Comparison of ENCODE assay signal across 10 mouse cellular contexts in the genomic region with DNA sequence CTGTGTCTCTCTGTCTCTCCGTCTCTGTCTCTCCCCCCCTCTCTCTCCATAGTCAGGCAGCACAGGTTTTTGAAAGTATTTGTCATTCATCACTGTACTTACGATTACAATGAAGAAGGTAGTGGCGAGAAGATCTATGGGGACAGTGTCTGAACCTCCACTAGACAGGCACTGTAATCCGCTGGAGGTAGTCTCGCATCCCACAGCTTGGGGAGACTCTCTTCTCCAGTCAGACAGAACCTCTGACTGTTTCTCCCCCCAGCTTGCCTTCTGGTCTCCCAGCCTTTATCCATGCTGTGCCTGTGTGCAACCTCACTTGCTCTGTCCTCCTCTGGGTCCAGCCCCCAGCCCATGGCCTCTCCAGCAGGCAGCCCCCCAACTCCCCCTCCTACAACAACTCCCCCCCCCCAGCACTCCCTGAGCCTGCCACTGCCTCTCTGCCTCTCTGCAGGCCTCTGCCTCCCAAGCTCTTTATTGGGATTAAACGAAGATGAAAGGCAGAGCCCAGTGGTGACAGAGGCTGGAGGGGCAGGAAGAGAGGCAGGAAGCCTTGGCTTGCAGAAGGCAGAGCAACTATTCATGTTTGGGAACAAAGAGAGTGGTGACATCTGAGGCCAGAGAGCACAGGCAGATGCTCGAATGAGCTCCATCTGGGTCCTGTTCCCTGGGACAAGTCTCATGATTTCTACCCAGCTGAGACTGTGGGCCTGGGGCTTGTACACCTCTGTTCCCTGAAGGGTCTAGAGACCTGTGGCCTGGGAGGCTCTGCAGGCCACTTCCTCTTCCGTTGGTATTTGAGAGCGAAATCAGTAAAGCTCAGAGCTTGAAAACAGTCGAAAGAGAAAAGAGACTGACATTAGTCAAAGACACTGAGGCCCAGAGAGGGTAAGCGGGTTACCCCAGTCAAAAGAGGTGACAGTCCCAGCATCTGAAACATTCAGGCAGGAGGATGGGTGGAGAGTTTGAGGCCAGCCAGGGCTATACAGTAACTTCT. TPM values are rescaled to one million over a fixed set of nuclear protein-coding genes. Genes with fewer than 3 reads are reported as not detected.
DNase-seq lines count a peak whose midpoint lies in the region; ATAC-seq lines count a peak whose summit lies in the region.
"Had no signal": no experiment of that assay in that cellular context is flagged by ENCODE, and none has a peak within 500 bp of the region (broad histone marks: within the 10 kb centered on the region; RNA-seq: fewer than 3 reads in every experiment).

No protein-coding gene starts in this region.

- no peaks in the 10 kb centered on the region for H3K9me3 ChIP-seq in hindbrain, embryonic 14.5 days (ENCODE audit: control insufficient read depth, low read length)
- H3K9me3 ChIP-seq in midbrain, embryonic 16.5 days (replicated peaks; ENCODE audit: control insufficient read depth, low read length, poor library complexity, severe bottlenecking): no peaks in the 10 kb centered on the region

- peaks cover 14% of the 10 kb centered on the region; the same call in 1 of the 2 replicates for H3K27me3 ChIP-seq in hindbrain, embryonic 14.5 days (ENCODE audit: control insufficient read depth, insufficient read depth, low read length)
- no peaks in the 10 kb centered on the region; the same call in 1 of the 2 replicates for H3K27me3 ChIP-seq in midbrain, embryonic 16.5 days (ENCODE audit: control insufficient read depth, insufficient read depth, low read depth, low read length)

- DNase-seq in kidney, postnatal 10 days: peak; percentile 30
- DNase-seq in kidney, adult 11 months: no peak
- DNase-seq in embryo, embryonic 11 days: peak; percentile 64
- DNase-seq in hindbrain, embryonic 14.5 days (ENCODE audit: low spot score): no peak
- DNase-seq in layer of hippocampus, adult 18-20 months (ENCODE audit: low spot score in 2 of 2): no peak
- no peak for DNase-seq in yolk sac, embryonic 10.5 days (ENCODE audit: low spot score)
- DNase-seq in frontal cortex, postnatal 14 days (ENCODE audit: low spot score in 2 of 2): no peak
- DNase-seq: layer of hippocampus, adult 9-11 months had no signal

- H3K36me3 ChIP-seq in hindbrain, embryonic 14.5 days (replicated peaks; ENCODE audit: control insufficient read depth, insufficient read depth): no peaks in the 10 kb centered on the region
- H3K36me3 ChIP-seq in midbrain, embryonic 16.5 days (ENCODE audit: control insufficient read depth, insufficient read depth, low read length): no peaks in the 10 kb centered on the region

- 28% methylated on average over 11 of the region's 11 CpGs for WGBS in hindbrain, embryonic 14.5 days
- 18% methylated on average over 11 of the region's 11 CpGs for WGBS in midbrain, embryonic 16.5 days

- ATAC-seq in hindbrain, embryonic 14.5 days (ENCODE audit: low FRiP score): no peak
- no peak for ATAC-seq in midbrain, embryonic 16.5 days

- H3K27ac ChIP-seq in hindbrain, embryonic 14.5 days: peak overlapping the region; percentile 29
- H3K27ac ChIP-seq in midbrain, embryonic 16.5 days (ENCODE audit: low read length): peak overlapping the region; percentile 62

- H3K4me2 ChIP-seq in hindbrain, embryonic 14.5 days (replicated peaks): no peak overlapping the region
- no peak overlapping the region for H3K4me2 ChIP-seq in midbrain, embryonic 16.5 days (ENCODE audit: low read length)

- H3K9ac ChIP-seq in hindbrain, embryonic 14.5 days: peak overlapping the region; percentile 24; the same call in 1 of the 2 replicates
- 0 out of 2 replicates have a peak overlapping the region, but pooled peaks have one; percentile 35 for H3K9ac ChIP-seq in midbrain, embryonic 16.5 days (ENCODE audit: low read depth, low read length)

- peaks cover 53% of the 10 kb centered on the region for H3K4me1 ChIP-seq in hindbrain, embryonic 14.5 days (replicated peaks; ENCODE audit: control insufficient read depth, insufficient read depth, low read length)
- H3K4me1 ChIP-seq in midbrain, embryonic 16.5 days (ENCODE audit: control insufficient read depth, insufficient read depth, low read length): peaks cover 45% of the 10 kb centered on the region

- H3K4me3 ChIP-seq in hindbrain, embryonic 14.5 days (replicated peaks; ENCODE audit: low read length): no peak overlapping the region
- no peak overlapping the region for H3K4me3 ChIP-seq in midbrain, embryonic 16.5 days (ENCODE audit: low read depth, low read length)
- H3K4me3 ChIP-seq: erythroblast, embryonic 14.5 days had no signal

RNA-seq across cellular contexts. Expression of a gene that starts 3.1 kb away (rescaled TPM):
- 1.9 and 2.1 TPM in 2 replicates for polyA plus RNA-seq in hindbrain, embryonic 14.5 days (2014; fragmentation: Nextera tagmentation; extraction: Ambion mirVana)
- polyA plus RNA-seq in midbrain, embryonic 16.5 days (2015; fragmentation: Nextera tagmentation; extraction: Ambion mirVana): 2.6 and 3.0 TPM in 2 replicates
- total RNA-seq in layer of hippocampus, adult 18-20 months (2021): 1 to 10 TPM; 2.2 to 2.3 TPM

RNA-seq across cellular contexts. Expression of a gene that starts 42.4 kb away (rescaled TPM):
- polyA plus RNA-seq in hindbrain, embryonic 14.5 days (2014; fragmentation: Nextera tagmentation; extraction: Ambion mirVana): 14.0 TPM in 2 replicates
- 13.0 and 13.6 TPM in 2 replicates for polyA plus RNA-seq in midbrain, embryonic 16.5 days (2015; fragmentation: Nextera tagmentation; extraction: Ambion mirVana)
- total RNA-seq in layer of hippocampus, adult 18-20 months (2021): 100 to 1,000 TPM; 238 to 241 TPM

RNA-seq across cellular contexts. Expression of a gene that starts 59.3 kb away (rescaled TPM):
- 31.4 and 34.8 TPM in 2 replicates for polyA plus RNA-seq in hindbrain, embryonic 14.5 days (2014; fragmentation: Nextera tagmentation; extraction: Ambion mirVana)
- polyA plus RNA-seq in midbrain, embryonic 16.5 days (2015; fragmentation: Nextera tagmentation; extraction: Ambion mirVana): 29.6 and 29.7 TPM in 2 replicates
- 10 to 100 TPM in 1 of 2 experiments, 1 to 10 TPM in 1; 8.5 to 10.6 TPM for total RNA-seq in layer of hippocampus, adult 18-20 months (2021)

Comparison
In these comparisons a context has a peak if more than half of its experiments do, and no peak if none do; other contexts are left out.
1. DNase-seq: peak in kidney, postnatal 10 days (single experiment) and embryo, embryonic 11 days (single experiment); none in kidney, adult 11 months (single experiment), hindbrain, embryonic 14.5 days (single experiment), layer of hippocampus, adult 18-20 months (0 of 2), yolk sac, embryonic 10.5 days (single experiment) and frontal cortex, postnatal 14 days (0 of 2).